In the genomic region with DNA sequence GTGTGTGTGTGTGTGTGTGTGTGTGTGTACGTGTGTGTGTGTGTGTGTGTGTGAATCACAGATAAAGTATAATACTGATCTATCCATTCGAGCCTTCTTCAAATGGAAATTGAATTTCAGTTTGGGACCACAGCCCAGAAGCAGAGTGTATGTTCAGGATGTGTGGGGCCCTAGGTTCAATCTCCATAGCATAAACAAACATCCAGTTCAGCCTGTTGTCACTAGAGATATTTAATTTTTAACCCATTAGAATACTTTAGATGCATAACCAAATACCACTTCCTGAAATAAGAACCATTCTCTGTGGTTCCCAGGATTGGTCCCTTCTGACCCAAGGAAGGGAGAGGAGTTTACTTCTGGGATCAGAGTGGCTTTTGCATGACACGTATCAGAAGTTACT, we compare ENCODE assay signal across 11 mouse cellular contexts.
DNase-seq lines count a peak whose midpoint lies in the region; ATAC-seq lines count a peak whose summit lies in the region.
"Had no signal": no experiment of that assay in that cellular context is flagged by ENCODE, and none has a peak within 500 bp of the region (broad histone marks: within the 10 kb centered on the region; RNA-seq: fewer than 3 reads in every experiment).

No protein-coding gene starts in this region.

- H3K9ac ChIP-seq in heart, embryonic 15.5 days = no peak overlapping the region
- no peak overlapping the region for H3K9ac ChIP-seq in lung, embryonic 15.5 days
- H3K9ac ChIP-seq in forebrain, embryonic 16.5 days (replicated peaks; ENCODE audit: low read depth, low read length) = no peak overlapping the region
- H3K9ac ChIP-seq: limb, embryonic 12.5 days had no signal

- no peaks in the 10 kb centered on the region for H3K27me3 ChIP-seq in heart, embryonic 15.5 days
- H3K27me3 ChIP-seq in lung, embryonic 15.5 days = no peaks in the 10 kb centered on the region
- no peaks in the 10 kb centered on the region for H3K27me3 ChIP-seq in forebrain, embryonic 16.5 days (replicated peaks; ENCODE audit: control insufficient read depth, insufficient read depth, low read length)
- H3K27me3 ChIP-seq: limb, embryonic 12.5 days had no signal

- H3K27ac ChIP-seq in heart, embryonic 15.5 days = peak overlapping the region; percentile 89
- peak overlapping the region; percentile 94 for H3K27ac ChIP-seq in lung, embryonic 15.5 days
- H3K27ac ChIP-seq in forebrain, embryonic 16.5 days (ENCODE audit: low read length) = no peak overlapping the region
- H3K27ac ChIP-seq: limb, embryonic 12.5 days had no signal

- no peak overlapping the region for H3K4me3 ChIP-seq in heart, embryonic 15.5 days
- no peak overlapping the region for H3K4me3 ChIP-seq in lung, embryonic 15.5 days
- H3K4me3 ChIP-seq in forebrain, embryonic 16.5 days (replicated peaks; ENCODE audit: low read length) = no peak overlapping the region
- H3K4me3 ChIP-seq: limb, embryonic 12.5 days had no signal

- H3K4me2 ChIP-seq in heart, embryonic 15.5 days = peak overlapping the region; percentile 40
- H3K4me2 ChIP-seq in lung, embryonic 15.5 days = peak overlapping the region; percentile 25; the same call in 1 of the 2 replicates
- no peak overlapping the region for H3K4me2 ChIP-seq in forebrain, embryonic 16.5 days (ENCODE audit: low read length)
- H3K4me2 ChIP-seq: limb, embryonic 12.5 days had no signal

- H3K9me3 ChIP-seq in heart, embryonic 15.5 days (replicated peaks) = no peaks in the 10 kb centered on the region
- no peaks in the 10 kb centered on the region for H3K9me3 ChIP-seq in lung, embryonic 15.5 days
- peaks cover 5% of the 10 kb centered on the region; the same call in 1 of the 2 replicates for H3K9me3 ChIP-seq in forebrain, embryonic 16.5 days (ENCODE audit: control insufficient read depth, low read length)

- no peak for DNase-seq in heart, postnatal 4 days
- DNase-seq in lung, adult 18-20 months = no peak
- DNase-seq in layer of hippocampus, adult 18-20 months (ENCODE audit: low spot score in 2 of 2) = no peak
- no peak for DNase-seq in cerebellum, adult 8-10 months
- DNase-seq: cerebellum, postnatal 36 days; thymus, postnatal 36 days had no signal

- 46% methylated on average over 3 of the region's 3 CpGs for WGBS in heart, embryonic 15.5 days
- 34% methylated on average over 3 of the region's 3 CpGs for WGBS in lung, embryonic 15.5 days
- 51% methylated on average over 3 of the region's 3 CpGs for WGBS in forebrain, embryonic 16.5 days

- H3K4me1 ChIP-seq in heart, embryonic 15.5 days (replicated peaks) = peaks cover 35% of the 10 kb centered on the region
- H3K4me1 ChIP-seq in lung, embryonic 15.5 days = peaks cover 26% of the 10 kb centered on the region
- peaks cover 16% of the 10 kb centered on the region for H3K4me1 ChIP-seq in forebrain, embryonic 16.5 days (replicated peaks; ENCODE audit: control insufficient read depth, insufficient read depth, low read length)
- H3K4me1 ChIP-seq: limb, embryonic 12.5 days had no signal

- no peak for ATAC-seq in heart, embryonic 15.5 days (replicated peaks; ENCODE audit: insufficient number of reproducible peaks, insufficient read depth, low FRiP score, low read depth)
- ATAC-seq in lung, embryonic 15.5 days (ENCODE audit: borderline replicate concordance, extremely low read depth, low FRiP score, low TSS enrichment) = peak; percentile 82
- ATAC-seq in forebrain, embryonic 16.5 days = 0 out of 2 replicates have a peak, but pooled peaks have one; percentile 7
- peak; percentile 9 for ATAC-seq in megakaryocyte progenitor cell, adult 5-6 weeks (replicated peaks; ENCODE audit: poor library complexity)

- no peaks in the 10 kb centered on the region for H3K36me3 ChIP-seq in heart, embryonic 15.5 days
- no peaks in the 10 kb centered on the region for H3K36me3 ChIP-seq in lung, embryonic 15.5 days
- H3K36me3 ChIP-seq in forebrain, embryonic 16.5 days (ENCODE audit: control insufficient read depth, insufficient read depth) = no peaks in the 10 kb centered on the region
